Mouse (Mus musculus) B cell, adult (primary cell): ENCODE results near the gene Trp53inp2. TPM values are rescaled to one million over a fixed set of nuclear protein-coding genes. Genes with fewer than 3 reads are reported as not detected.

Experiments used
- total RNA-seq: library from RNA; stranded (reverse); gene quantifications from 4 replicates; pipeline ENCODE4 v1.2.4, GENCODE M21; 2023; ENCODE audit not compliant: inconsistent age

Trp53inp2 gene
- total RNA-seq: 362 to 414 TPM (median 403 TPM) in 4 replicates

GRCm38 (mm10) chr2:155380261-155381059 lies at the start of gene Trp53inp2:
Gene Trp53inp2 (plus strand): TSS chr2:155381059.

GRCm38 (mm10) chr2:155356971-155357591 lies 23.8 kb upstream of the Trp53inp2 start, which contains the start of gene Pigu:
Gene Pigu (minus strand): TSS chr2:155357430.

Other genes with a start within 250 kb of the Trp53inp2 start
- gene Itch, start 247.6 kb upstream of the Trp53inp2 start, total RNA-seq: 88.7 to 102 TPM (median 91.2 TPM) in 4 replicates
- 74.9 to 99.7 TPM (median 94.0 TPM) in 4 replicates for gene Dynlrb1, start 144.5 kb upstream of the Trp53inp2 start, total RNA-seq
- gene Map1lc3a, start 104.8 kb upstream of the Trp53inp2 start, total RNA-seq: 32.7 to 43.3 TPM (median 37.9 TPM) in 4 replicates
- gene Pigu, start 23.6 kb upstream of the Trp53inp2 start, total RNA-seq: 20.3 to 28.3 TPM (median 25.0 TPM) in 4 replicates
- gene Ncoa6, start 92.8 kb downstream of the Trp53inp2 start, total RNA-seq: 57.2 to 64.8 TPM (median 61.7 TPM) in 4 replicates
- 2.5 to 4.5 TPM (median 3.1 TPM) in 4 replicates for gene Acss2, start 136.9 kb downstream of the Trp53inp2 start, total RNA-seq
- 0.45 to 1.1 TPM in 2 of 4 replicates, not detected in the others for gene Ggt7, start 137.2 kb downstream of the Trp53inp2 start, total RNA-seq
- gene Gss, start 211.8 kb downstream of the Trp53inp2 start, total RNA-seq: 8.4 to 13.3 TPM (median 11.0 TPM) in 4 replicates
- gene Myh7b, start 230.2 kb downstream of the Trp53inp2 start, total RNA-seq: not detected in 4 replicates